Comparison of ENCODE assay signal across 8 mouse cellular contexts in genomic region chr11:84661981-84662380, GRCm38 (mm10).
DNase-seq lines count a peak whose midpoint lies in the region; ATAC-seq lines count a peak whose summit lies in the region.

No protein-coding gene starts in this region.

- intact Hi-C loops in gastrocnemius, postnatal 14 days (cut with DNase I; ENCODE audit: low total_unique reads): no loop called here

- DNase-seq in gastrocnemius, postnatal 14 days: peak; percentile 45
- DNase-seq in gastrocnemius, postnatal 25 days: no peak
- peak; percentile 6 to 19 for DNase-seq in urinary bladder, postnatal 36 days (ENCODE audit: low spot score in 2 of 2)
- DNase-seq in urinary bladder, postnatal 10 days (ENCODE audit: low spot score): no peak
- peak; percentile 45 to 84 for DNase-seq in kidney, postnatal 36 days
- DNase-seq in testis, postnatal 10 days (ENCODE audit: low spot score): peak; percentile 83
- DNase-seq in right cerebral cortex, adult 2 months (ENCODE audit: low spot score in 2 of 2): no peak

- no peak for ATAC-seq in megakaryocyte-erythroid progenitor cell, adult 5-6 weeks (replicated peaks; ENCODE audit: low FRiP score, low TSS enrichment, poor library complexity, severe bottlenecking)

Comparison
In these comparisons a context has a peak if more than half of its experiments do, and no peak if none do; other contexts are left out.
1. DNase-seq: peak in gastrocnemius, postnatal 14 days (single experiment), urinary bladder, postnatal 36 days (2 of 2), kidney, postnatal 36 days (2 of 2) and testis, postnatal 10 days (single experiment); none in gastrocnemius, postnatal 25 days (single experiment), urinary bladder, postnatal 10 days (single experiment) and right cerebral cortex, adult 2 months (0 of 2).